Mouse (Mus musculus): Measurements from ENCODE around the gene Spock2.

DNA sequence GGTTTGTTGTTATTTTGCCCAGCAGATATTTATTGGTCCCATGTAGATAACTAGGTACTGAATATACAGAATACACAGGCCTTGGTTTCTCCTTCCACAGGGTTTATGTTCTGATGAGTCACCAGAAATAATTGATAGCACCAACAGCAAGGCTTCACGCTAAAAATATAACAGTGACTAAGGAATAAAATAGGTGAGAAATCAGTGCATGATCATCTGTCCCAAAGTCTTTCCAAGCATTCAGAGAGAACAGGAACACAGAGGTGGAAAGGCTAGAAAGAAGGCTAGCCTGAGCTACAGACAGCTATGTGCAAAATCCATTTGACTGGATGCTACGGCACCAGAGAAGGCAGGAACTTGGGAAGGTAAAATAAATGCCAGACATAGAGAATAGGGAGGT lies 10.5 kb upstream of the Spock2 start:
- TF ChIP-seq JUND (IDR thresholded peaks at IDR 0.05; ENCODE audit: low read depth, low read length) (no peak), MAFK (IDR thresholded peaks at IDR 0.05; ENCODE audit: borderline replicate concordance, low read depth, low read length) (no peak)
